Mouse (Mus musculus) megakaryocyte, embryonic 14.5 days (primary cell): ENCODE data around the gene Cadm4.

Experiments
- FLI1 ChIP-seq: IDR thresholded peaks from 2 replicates; pipeline ENCODE4 v1.6.1; 2012; ENCODE audit warnings: low read length, inconsistent platforms, mixed read lengths
- GATA1 ChIP-seq: IDR thresholded peaks from 3 replicates; pipeline ENCODE4 v1.6.1; 2012; ENCODE audit warnings: mixed read lengths, low read length, inconsistent platforms, borderline replicate concordance

- TF ChIP-seq GATA1 (no peak), FLI1 (no peak)
Observed at GRCm38 (mm10) chr7:24439891-24440290, 41.9 kb upstream of the Cadm4 start.
